Mouse (Mus musculus) thymus, adult 2 months (tissue): ENCODE measurements at regions not wholly inside any gene's neighbourhood (a gene's known extent, or its start where the extent isn't known, plus 50 kb on each side); places are given as distances from the start of the nearest gene placed in this dataset.

Experiments used
- CTCF ChIP-seq: fragments of 200-500 bp; IDR thresholded peaks from 2 replicates; pipeline ENCODE4 v1.5.1; 2012; ENCODE audit warnings: mild to moderate bottlenecking, control low read depth, low read length, moderate library complexity, borderline replicate concordance; ENCODE audit not compliant: control insufficient read depth, poor library complexity, insufficient read depth; ENCODE audit errors: extremely low read depth
- POLR2A ChIP-seq: fragments of 200-500 bp; IDR thresholded peaks from 2 replicates; pipeline ENCODE4 v1.6.1; 2012; ENCODE audit warnings: mild to moderate bottlenecking, low read length, control low read depth, moderate library complexity; ENCODE audit not compliant: control insufficient read depth, poor library complexity, insufficient read depth; ENCODE audit errors: extremely low read depth

GRCm38 (mm10) chr4:142605098-142605497 lies 365.9 kb upstream of the Kazn start:
- TF ChIP-seq CTCF (no peak), POLR2A (no peak)
